Mouse (Mus musculus) heart, adult 2 months (tissue): ENCODE measurements around the gene Kremen1. TPM values are rescaled to one million over a fixed set of nuclear protein-coding genes. Genes with fewer than 3 reads are reported as not detected.

ENCODE experiments used
- DNase-seq, 2 experiments: peaks; one replicate each; pipeline ENCODE4 v3.0.0; 2021
- H3K27ac ChIP-seq: fragments of 200-600 bp; 2 replicates; pipeline ENCODE4 v1.8.1; 2022
- H3K27me3 ChIP-seq: fragments of 200-500 bp; 2 replicates; pipeline ENCODE4 v1.6.1; 2012; ENCODE audit warnings: mild to moderate bottlenecking, low read length, inconsistent platforms, mixed read lengths; ENCODE audit not compliant: control insufficient read depth, insufficient read depth
- H3K36me3 ChIP-seq: fragments of 200-500 bp; 2 replicates; pipeline ENCODE4 v1.6.1; 2012; ENCODE audit warnings: low read length, inconsistent platforms; ENCODE audit not compliant: control insufficient read depth, insufficient read depth
- H3K4me1 ChIP-seq: fragments of 200-500 bp; 2 replicates; pipeline ENCODE4 v1.6.1; 2011; ENCODE audit warnings: low read length; ENCODE audit not compliant: control insufficient read depth, insufficient read depth
- H3K4me3 ChIP-seq: fragments of 200-600 bp; 2 replicates; pipeline ENCODE4 v1.8.1; 2022
- H3K79me2 ChIP-seq: fragments of 200-500 bp; replicated peaks from 2 replicates; pipeline ENCODE4 v1.6.1; 2012; ENCODE audit warnings: mild to moderate bottlenecking, inconsistent platforms, low read length, moderate library complexity, mixed read lengths; ENCODE audit not compliant: control insufficient read depth, insufficient read depth
- H3K9ac ChIP-seq: fragments of 200-500 bp; 2 replicates; pipeline ENCODE4 v1.6.1; 2012; ENCODE audit warnings: low read depth, mild to moderate bottlenecking, control low read depth, inconsistent platforms, low read length, mixed read lengths
- CTCF ChIP-seq: fragments of 200-600 bp; IDR thresholded peaks from 2 replicates; pipeline ENCODE4 v1.8.1; 2022; ENCODE audit warnings: antibody characterized with exemption, mild to moderate bottlenecking, moderate library complexity
- EP300 ChIP-seq: fragments of 200-500 bp; IDR thresholded peaks from 2 replicates; pipeline ENCODE4 v1.6.1; 2011; ENCODE audit warnings: low read depth, low read length, control low read depth; ENCODE audit not compliant: insufficient read depth
- POLR2A ChIP-seq: fragments of 200-500 bp; IDR thresholded peaks from 2 replicates; pipeline ENCODE4 v1.6.1; 2011; ENCODE audit warnings: mild to moderate bottlenecking, low read depth, low read length, control low read depth; ENCODE audit not compliant: insufficient read depth
- WGBS: fragments of 180-500 bp; shearing (Covaris S2); methylation state at CpG from one replicate; pipeline ENCODE4 v1.1.7; 2018; 5-methylcytosine and 5-hydroxymethylcytosine counted together
- intact Hi-C: fragments of 180-260 bp; cut with DNase I; formaldehyde crosslinking; loops from one replicate; pipeline ENCODE4 v1.15.1; 2025
- polyA plus RNA-seq: library from polyadenylated mRNA; depleted of rRNA; stranded (reverse); fragments of >200 nt; gene quantifications from 2 replicates; pipeline ENCODE4 v1.2.3, GENCODE M21; 2012
- total RNA-seq, 2 experiments: library from RNA; stranded (reverse); gene quantifications; 2 replicates each; pipeline ENCODE4 v1.2.3; 2021

Gene Kremen1
- total and polyA plus RNA-seq, 3 experiments, result 59.7 to 93.9 (median 80.3) TPM

DNA sequence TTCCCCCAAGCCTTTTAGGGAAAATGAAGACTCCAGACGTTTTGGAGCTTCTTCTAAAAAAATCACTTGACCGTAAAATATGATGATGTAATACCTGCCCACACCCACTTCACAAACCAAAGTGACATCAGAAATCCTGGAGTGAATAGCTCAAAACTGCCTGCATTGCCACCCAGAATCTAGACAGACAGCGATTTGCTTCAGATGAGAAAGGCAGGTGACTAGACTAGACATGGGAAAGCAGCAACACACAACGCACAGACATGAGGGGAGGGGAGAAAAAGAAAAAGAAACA is 10.7 kb upstream of the Kremen1 start:
- Histone ChIP-seq H3K79me2 (no peaks in the 10 kb centered on the region), H3K4me3 (no peak overlapping the region), H3K4me1 (no peaks in the 10 kb centered on the region), H3K36me3 (no peaks in the 10 kb centered on the region), H3K9ac (no peak overlapping the region), H3K27ac (no peak overlapping the region), H3K27me3 (no peaks in the 10 kb centered on the region)
- DNase-seq, result no peak
- intact Hi-C loops, result no loop called here
- TF ChIP-seq CTCF (no peak), POLR2A (no peak), EP300 (no peak)
- WGBS, result 67% methylated on average over 4 of the region's 4 CpGs

DNA sequence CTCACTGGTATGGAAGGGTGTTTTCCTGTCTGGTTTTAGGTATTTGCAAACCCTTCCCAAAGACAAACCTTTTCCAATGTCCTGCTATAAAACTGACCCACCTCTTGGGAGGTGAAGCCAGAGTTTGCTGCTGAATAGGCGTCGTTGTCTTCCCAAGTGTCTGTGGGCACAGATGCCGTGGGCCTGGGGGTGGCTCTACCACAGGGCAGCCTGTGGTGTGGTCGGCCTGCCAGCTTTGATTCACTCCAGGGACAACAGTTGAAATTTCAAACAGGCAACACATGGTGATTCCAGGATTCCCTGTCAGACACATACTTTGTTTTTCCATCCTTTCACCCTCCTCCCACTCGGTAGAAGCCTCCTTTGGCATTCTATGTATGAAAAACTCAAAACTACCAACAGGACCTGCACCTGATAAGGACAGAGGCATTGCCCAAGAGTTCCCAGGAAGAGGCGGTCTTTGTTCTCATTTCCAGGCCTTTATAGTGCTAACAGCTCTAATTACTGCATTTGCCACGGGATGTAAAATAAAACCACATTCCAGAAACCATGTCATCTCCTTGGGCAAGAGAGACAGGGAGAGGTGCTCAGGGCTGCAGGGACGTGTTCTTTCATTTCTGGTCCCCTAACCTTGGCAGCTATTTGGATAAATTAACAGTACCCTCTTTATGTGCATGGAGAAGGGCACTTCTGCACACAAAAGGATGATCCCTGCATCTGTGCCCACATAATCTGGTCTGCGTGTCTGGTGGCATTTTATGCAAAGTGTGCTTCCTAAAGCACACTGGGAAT is 10.1 kb upstream of the Kremen1 start:
- intact Hi-C loops, result no loop called here

DNA sequence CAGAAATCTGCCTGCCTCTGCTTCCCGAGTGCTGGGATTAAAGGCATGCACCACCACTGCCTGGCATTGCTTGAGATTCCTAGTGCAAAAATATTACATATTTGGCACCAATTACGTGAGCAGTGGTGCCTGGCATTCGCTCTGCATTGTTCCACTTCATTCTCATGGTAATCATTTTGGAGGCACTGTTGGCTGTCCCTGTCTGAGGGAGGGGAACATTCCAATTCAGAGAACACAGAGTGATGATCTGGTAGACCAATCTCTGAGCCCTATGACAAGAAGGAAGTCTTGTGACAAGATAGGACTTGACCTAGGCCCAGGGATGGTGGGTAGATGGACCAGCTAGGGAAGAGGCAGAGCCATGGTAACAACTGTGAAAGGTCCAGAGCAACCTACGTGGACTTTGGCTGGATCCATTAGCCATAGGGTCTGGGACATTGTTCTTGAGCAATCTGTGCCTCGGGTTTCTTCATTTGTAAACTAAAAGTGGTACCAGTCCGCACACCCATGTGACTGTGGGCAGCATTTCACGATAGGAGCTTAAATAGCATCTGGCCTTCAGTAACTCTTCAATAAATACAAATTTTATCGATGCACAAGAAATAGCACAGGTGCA is 8.6 kb upstream of the Kremen1 start:
- intact Hi-C loops, result no loop called here
- no peaks in the 10 kb centered on the region for H3K27me3 ChIP-seq
- no peak for TF ChIP-seq CTCF
- no peak for TF ChIP-seq POLR2A
- no peak for TF ChIP-seq EP300
- no peak overlapping the region for H3K9ac ChIP-seq
- no peaks in the 10 kb centered on the region for H3K36me3 ChIP-seq
- no peak for DNase-seq
- no peak overlapping the region for H3K4me3 ChIP-seq
- WGBS, result 82% methylated on average over 8 of the region's 8 CpGs
- H3K27ac ChIP-seq, result no peak overlapping the region
- H3K79me2 ChIP-seq, result no peaks in the 10 kb centered on the region
- H3K4me1 ChIP-seq, result peaks cover 1% of the 10 kb centered on the region; the same call in 1 of the 2 replicates

More for the DNA sequence above, 10.1 kb upstream of the Kremen1 start:
- Histone ChIP-seq H3K27me3 (no peaks in the 10 kb centered on the region), H3K4me3 (no peak overlapping the region), H3K79me2 (no peaks in the 10 kb centered on the region), H3K9ac (no peak overlapping the region), H3K36me3 (no peaks in the 10 kb centered on the region), H3K4me1 (no peaks in the 10 kb centered on the region), H3K27ac (no peak overlapping the region)
- DNase-seq, result no peak
- TF ChIP-seq POLR2A, result no peak
- 68% methylated on average over 9 of the region's 9 CpGs for WGBS

DNA sequence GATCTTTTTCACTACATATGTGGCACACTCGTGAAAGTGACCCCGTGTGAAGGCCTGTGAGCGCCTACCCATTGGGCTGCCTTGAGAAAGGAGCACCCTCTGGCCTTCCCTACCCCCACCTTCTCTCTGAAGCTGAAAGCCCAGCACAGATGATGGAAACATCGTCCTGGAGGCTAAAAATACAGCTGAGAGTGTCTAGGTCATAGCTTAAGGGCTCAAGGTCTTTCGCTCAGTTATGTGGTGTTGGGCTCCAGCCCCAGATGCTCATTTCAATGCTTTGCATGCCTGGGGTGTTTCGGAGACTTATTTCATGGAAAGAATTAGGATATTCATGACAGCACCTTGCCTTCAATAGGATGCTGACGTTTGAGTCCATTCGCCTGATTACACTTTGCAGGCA is 4.4 kb upstream of the Kremen1 start:
- no peaks in the 10 kb centered on the region for H3K27me3 ChIP-seq
- TF ChIP-seq EP300, result no peak
- TF ChIP-seq POLR2A, result no peak
- TF ChIP-seq CTCF, result no peak
- intact Hi-C loops, result no loop called here
- H3K27ac ChIP-seq, result peak overlapping the region; percentile 76
- peaks cover 3% of the 10 kb centered on the region; the same call in 1 of the 2 replicates for H3K4me1 ChIP-seq
- no peak for DNase-seq
- no peaks in the 10 kb centered on the region for H3K79me2 ChIP-seq
- no peak overlapping the region for H3K4me3 ChIP-seq
- H3K9ac ChIP-seq, result no peak overlapping the region
- 56% methylated on average over 8 of the region's 8 CpGs for WGBS
- H3K36me3 ChIP-seq, result no peaks in the 10 kb centered on the region

DNA sequence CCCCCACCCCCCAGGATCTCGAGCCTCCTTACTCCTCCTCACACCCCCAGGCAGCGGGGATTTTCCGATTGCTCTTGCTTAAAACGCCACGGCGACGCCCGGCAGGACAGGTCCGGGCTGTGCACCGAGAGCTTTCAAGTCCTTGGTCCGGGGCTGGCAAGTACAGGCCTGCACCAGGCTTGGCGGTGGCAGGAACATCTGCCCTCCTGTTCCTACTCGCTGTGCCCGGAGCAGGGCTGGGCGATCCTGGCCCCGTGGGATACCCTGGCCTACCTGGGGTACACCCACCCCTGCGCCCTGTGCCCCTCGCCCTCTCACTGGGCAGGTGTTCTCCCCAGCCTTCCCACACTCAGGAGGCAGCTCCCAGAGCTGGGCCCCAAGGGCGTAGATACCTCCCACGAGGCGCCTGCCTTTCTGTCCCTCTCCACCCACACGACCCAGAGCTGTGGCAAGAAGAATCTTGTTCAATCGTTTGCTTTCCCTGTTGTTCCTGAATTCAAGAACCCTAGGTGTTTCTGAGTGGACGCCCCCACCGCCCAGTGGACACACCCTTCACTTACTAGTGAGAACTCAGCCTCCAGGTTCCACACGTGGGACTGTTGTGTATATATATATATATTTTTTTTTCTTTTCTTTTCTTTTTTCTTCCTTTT is 1.8 kb upstream of the Kremen1 start:
- no peak overlapping the region for H3K9ac ChIP-seq
- H3K79me2 ChIP-seq, result no peaks in the 10 kb centered on the region
- H3K4me1 ChIP-seq, result peaks cover 4% of the 10 kb centered on the region; the same call in 1 of the 2 replicates
- H3K27me3 ChIP-seq, result no peaks in the 10 kb centered on the region
- no peak overlapping the region for H3K27ac ChIP-seq
- no peaks in the 10 kb centered on the region for H3K36me3 ChIP-seq
- WGBS, result 71% methylated on average over 26 of the region's 26 CpGs
- intact Hi-C loops, result no loop called here
- H3K4me3 ChIP-seq, result no peak overlapping the region
- TF ChIP-seq CTCF (no peak), EP300 (no peak), POLR2A (no peak)
- DNase-seq, result no peak
